Mouse (Mus musculus): ENCODE results near the gene Ciart.
"Not testable (repeated sequence)": the region's sequence is repeated elsewhere in the genome, so short reads cannot be mapped to it uniquely, and the experiment has no call there.

The Ciart gene

GRCm38 (mm10) chr3:95881979-95882815 lies at the start of gene Ciart:
Ciart (minus strand) TSS chr3:95882251.
- DNase-seq (ENCODE audit: low read depth, low spot score): peak; percentile 48

DNA sequence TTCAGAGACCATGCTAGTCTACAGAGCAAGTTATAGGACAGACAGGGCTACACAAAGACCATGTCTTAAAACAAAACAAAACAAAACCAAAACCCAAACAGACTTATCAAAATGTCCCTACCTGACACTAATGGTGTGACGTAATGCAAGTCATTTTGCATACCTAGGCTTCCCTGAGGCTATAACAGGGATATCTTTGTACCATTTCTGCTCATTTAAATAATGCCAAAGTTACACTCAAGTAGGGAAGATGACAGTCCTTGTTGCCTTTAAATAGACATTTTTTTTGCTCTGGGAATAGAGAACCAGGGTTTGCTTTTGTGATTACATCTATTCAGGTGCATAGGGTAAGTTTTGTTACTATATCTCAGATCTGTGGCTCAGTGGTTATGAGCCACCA lies 49.4 kb upstream of the Ciart start:
- no peak for DNase-seq (ENCODE audit: low read depth, low spot score)

DNA sequence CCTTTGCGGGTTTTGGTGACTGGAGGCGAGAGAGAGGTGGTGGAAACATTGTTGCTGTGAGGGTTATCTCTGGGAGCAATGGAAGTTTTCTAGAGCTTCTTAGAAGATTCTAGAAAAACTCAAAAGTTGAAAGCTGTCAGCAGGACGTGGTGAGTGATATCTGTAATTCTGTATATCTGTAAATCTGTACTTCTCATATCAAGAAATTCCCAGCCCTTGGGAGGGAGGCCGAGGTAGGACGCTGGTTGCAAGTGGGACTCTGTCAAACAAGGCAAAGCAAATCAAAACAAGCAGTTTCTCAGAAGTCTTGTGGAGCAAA lies 48.4 kb upstream of the Ciart start:
- no peak for DNase-seq (ENCODE audit: low read depth, low spot score)

GRCm38 (mm10) chr3:95929581-95930470 lies 47.8 kb upstream of the Ciart start:
- DNase-seq (ENCODE audit: low read depth, low spot score): peak; percentile 53

GRCm38 (mm10) chr3:95928658-95929503 lies 46.8 kb upstream of the Ciart start, which contains the start of gene Anp32e:
Anp32e (plus strand) TSS chr3:95929246.
- peak; percentile 98 for DNase-seq (ENCODE audit: low read depth, low spot score)

GRCm38 (mm10) chr3:95928261-95928657 lies 46.2 kb upstream of the Ciart start:
- no peak for DNase-seq (ENCODE audit: low read depth, low spot score)

DNA sequence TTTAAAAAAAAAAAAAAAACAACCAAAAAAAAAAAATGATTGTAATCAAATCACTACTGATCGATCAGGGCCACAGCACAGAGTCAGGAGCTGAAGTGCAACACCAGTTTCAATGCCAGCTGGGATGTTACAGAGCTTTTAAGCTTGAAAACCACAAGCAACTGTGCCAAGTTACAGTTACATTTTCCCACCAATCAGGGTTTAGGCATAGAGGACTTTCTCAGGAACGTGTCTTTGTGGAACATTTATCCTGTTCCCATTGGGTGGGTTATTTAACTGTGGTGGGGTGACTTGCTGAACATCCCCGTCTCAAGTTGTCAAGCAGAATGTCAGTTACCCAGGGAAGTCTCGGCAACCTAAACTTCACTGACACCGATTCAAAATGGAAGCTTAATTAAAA lies 43.0 kb upstream of the Ciart start:
- no peak for DNase-seq (ENCODE audit: low read depth, low spot score)

DNA sequence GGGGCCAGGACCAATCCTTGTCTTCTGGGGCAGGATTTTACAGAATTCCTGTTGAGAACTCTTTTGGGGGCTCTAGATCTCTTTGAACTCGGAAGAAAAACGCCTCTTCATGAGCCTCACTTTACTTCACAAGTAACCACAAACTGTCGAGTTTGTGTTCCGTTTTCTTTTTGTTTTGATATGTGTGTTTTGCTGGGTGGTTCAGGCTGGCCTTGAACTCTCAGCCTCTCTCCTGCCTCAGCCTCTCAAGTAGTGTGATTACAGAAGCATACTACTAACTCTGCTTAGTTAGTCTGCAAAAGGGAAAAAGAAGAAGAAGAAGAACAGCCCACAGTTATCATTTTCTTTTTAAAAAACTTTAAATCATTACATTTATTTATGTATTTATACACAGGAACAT lies 42.1 kb upstream of the Ciart start:
- DNase-seq (ENCODE audit: low read depth, low spot score): no peak

DNA sequence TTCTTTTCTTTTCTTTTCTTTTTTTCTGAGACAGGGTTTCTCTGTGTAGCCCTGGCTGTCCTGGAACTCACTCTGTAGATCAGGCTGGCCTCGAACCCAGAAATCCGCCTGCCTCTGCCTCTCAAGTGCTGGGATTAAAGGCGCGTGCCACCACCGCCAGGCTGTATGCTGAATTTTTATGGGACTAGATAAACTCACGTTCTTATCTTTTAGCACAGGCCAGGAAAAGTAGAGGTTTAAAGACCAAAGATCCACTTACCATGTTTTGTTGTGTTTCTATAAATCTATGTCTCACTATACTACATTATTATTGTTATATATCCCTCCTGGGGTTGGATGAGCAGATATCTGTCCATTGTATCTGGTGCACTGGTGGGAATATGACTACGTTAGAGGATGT lies 41.4 kb upstream of the Ciart start:
- DNase-seq (ENCODE audit: low read depth, low spot score): not testable (repeated sequence)

DNA sequence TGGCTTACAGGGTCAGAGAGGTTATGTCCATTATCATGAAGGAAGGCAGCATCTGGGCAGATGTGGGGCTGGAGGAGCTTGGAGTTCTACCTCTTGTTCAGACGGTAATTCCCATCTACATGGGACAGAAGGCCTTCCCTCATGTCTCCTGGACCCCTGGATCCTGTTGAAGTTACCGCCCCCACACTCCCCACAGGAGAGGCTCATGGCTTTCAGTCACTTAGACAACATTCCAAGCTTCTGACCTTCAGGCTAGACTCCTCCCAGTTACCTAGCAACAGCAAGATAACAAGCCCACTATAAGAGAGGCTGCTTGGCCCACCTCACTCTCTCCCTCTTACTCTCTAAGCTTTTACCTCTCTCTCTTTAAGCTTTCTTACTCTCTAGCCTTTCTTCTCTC lies 38.5 kb upstream of the Ciart start:
- DNase-seq (ENCODE audit: low read depth, low spot score): not testable (repeated sequence)

DNA sequence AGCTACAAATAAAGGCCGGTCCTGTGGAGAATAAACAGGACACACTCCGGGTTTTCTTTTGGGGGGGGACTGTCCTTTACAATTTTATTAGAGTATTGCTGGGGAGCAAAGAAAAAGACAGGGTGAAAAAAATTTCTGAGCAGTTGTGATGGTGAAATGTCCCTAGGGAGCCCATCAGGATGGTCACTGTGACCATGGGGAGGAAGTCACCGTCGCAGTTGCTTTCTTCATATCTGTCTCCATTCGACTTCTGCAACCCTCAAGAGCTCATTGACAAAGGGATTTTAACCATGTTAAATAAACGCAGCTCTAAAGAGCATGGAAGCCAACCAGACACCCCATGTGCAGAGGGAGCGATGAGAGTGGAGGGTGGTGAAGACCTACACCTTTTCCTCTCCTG lies 34.7 kb upstream of the Ciart start:
- no peak for DNase-seq (ENCODE audit: low read depth, low spot score)

GRCm38 (mm10) chr3:95914706-95915105 lies 32.7 kb upstream of the Ciart start:
- DNase-seq (ENCODE audit: low read depth, low spot score): no peak

DNA sequence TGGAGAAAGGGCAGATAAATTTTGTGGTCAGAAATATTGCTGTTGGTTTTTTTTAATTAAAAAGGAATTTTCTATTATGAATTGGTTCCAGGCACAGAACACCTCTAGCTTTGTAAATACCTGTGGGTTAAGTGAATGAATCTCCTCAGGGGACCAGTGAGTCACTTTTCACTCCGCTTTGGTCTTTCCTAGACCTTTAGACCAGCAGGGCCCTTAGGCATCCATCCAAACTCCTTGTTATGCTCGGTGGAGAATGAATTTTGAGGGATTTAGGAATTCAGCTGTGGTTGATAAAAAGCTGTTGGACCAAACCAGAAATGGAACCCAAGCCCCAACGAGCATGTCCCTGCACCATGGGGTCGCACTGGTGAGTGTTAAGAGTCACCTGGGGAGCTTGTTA lies 25.6 kb upstream of the Ciart start:
- no peak for DNase-seq (ENCODE audit: low read depth, low spot score)

DNA sequence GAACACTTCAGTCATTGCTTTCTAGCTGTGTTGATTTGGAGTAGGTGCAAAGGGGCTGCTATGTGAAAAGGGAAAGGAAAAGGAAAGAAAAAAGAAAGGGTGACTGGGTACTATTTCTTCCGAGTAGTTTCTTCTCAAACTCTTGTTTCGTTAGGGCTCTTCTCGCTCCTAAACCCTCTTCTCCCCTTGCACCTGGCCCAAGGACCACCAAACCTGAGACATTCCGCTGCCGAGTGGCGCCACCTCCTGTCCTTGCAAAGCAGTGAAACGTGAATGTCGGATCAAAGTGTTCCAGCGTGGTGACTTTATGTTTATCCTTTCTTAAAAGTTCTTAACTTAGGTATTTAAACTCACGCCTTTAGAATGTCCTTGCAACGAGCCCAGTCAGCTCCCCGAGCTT lies 24.8 kb upstream of the Ciart start:
- DNase-seq (ENCODE audit: low read depth, low spot score): no peak

DNA sequence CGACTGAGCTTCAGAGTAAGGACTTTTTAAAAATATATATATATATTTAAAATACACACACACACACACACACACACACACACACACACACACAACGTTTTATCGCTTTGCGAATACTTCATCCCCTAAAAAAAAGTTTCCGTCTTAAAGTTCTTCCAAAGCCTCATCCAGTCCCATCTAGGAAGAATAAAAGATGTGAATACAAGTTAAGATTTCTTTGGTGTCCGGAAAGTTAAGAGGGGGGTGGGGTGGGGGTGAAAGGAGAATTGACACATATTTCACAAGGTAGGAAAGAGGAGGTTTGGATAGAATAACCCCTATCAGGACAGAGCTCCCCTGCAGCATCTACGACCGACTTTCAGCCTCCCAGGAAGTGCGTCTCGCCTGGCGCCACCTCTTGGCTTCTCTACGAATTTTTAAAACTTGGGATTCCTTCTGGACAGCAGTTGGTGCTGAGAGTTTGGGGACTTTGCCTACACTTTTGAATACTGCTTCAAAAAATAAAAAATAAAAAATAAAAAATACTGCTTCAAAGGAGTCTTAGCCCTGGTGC lies 24.0 kb upstream of the Ciart start:
- no peak for DNase-seq (ENCODE audit: low read depth, low spot score)

DNA sequence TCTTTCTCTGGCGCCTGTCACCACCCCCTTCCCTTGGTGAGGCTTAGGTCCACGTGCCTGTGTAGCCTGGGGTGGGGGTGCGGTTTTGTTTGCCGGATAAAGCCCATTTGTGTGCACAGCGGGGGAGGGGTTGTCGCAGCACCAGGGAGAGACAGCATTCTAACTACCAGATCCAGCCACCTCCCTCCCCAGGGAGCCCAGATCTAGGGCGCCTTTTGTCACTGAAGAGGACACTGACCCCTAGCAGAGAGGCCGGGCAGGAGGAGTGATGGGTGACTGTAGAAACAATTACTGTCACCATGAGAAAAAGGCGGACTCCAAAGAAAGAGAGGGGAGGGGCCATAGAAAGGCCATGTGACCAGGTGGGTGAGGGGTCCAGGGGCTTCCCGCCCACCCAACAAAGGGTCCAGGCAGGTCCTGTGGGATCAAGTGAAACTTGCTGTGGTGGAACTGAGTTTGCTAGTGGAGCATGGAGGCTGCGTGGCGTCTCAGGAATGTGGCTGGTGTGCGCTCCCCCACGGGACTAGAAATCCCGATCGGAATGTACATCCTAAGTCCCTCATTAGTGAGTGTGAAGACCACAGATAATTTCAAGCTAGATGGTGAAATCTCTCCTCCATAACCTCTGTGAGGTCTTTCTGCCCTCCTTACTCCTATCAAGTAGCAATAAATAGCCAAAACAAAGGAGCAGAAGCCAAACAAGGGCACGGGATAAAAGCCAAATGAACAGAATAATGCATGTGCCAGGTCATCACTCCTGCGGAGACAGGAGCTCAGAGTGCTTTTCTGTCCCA lies 23.3 kb upstream of the Ciart start:
- no peak for DNase-seq (ENCODE audit: low read depth, low spot score)

DNA sequence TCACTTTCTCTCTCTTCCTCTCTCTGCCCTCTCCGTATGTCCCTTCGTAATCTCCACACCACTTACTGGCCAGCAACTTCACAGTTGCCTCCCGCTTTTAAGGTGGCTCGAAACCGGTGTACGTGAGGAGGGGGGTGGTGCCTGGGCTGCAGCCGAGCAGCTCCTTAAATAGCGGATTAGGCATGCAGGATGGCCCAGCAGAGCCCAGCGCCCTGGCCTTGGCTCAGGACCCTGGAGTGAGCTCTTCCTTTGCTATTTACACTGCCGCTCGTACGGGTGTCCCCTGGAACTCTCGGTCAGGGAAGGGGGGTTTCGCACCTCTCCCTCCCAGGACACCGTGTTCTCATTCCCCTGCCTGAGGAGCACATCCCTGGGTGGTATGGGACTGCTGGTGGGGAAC lies 22.5 kb upstream of the Ciart start, which contains the start of gene Car14:
Gene Car14 (minus strand): TSS at position 124 of the 400 bp plus-strand sequence.
- no peak for DNase-seq (ENCODE audit: low read depth, low spot score)

GRCm38 (mm10) chr3:95903753-95904502 lies 21.9 kb upstream of the Ciart start:
- no peak for DNase-seq (ENCODE audit: low read depth, low spot score)

- no peak for DNase-seq (ENCODE audit: low read depth, low spot score)
Measured at GRCm38 (mm10) chr3:95902643-95903042, 20.6 kb upstream of the Ciart start.

GRCm38 (mm10) chr3:95902373-95902625 lies 20.2 kb upstream of the Ciart start:
- DNase-seq (ENCODE audit: low read depth, low spot score): no peak

All from c-Kit-negative CD71-positive TER-119-positive erythroid progenitor cells, embryonic 14.5 days (primary cell).